Mouse (Mus musculus): ENCODE measurements at regions not wholly inside any gene's neighbourhood (a gene's known extent, or its start where the extent isn't known, plus 50 kb on each side); places are given as distances from the start of the nearest gene placed in this dataset.

- TF ChIP-seq POLR2A (IDR thresholded peaks at IDR 0.05; ENCODE audit: low read depth, low read length) (no peak), CTCF (conservative IDR thresholded peaks at IDR 0.05; ENCODE audit: insufficient read depth, insufficient read length, low read depth, low read length) (no peak)
- H3K4me1 ChIP-seq (ENCODE audit: control insufficient read depth, insufficient read depth, low read length): no peaks in the 10 kb centered on the region
- WGBS: 98% methylated on average over 2 of the region's 2 CpGs
- H3K36me3 ChIP-seq (ENCODE audit: control insufficient read depth, insufficient read depth, low read length): no peaks in the 10 kb centered on the region
- no peak overlapping the region for H3K4me3 ChIP-seq (ENCODE audit: insufficient read depth, low read depth, low read length)
- H3K27me3 ChIP-seq (replicated peaks; ENCODE audit: control insufficient read depth, insufficient read depth, low read length): no peaks in the 10 kb centered on the region
- DNase-seq: no peak
- no peak overlapping the region for H3K27ac ChIP-seq (ENCODE audit: insufficient read depth, low read depth, low read length)
These were observed 197.1 kb downstream of the Emx2 start for GRCm38 (mm10) chr19:59655321-59655720.

DNA sequence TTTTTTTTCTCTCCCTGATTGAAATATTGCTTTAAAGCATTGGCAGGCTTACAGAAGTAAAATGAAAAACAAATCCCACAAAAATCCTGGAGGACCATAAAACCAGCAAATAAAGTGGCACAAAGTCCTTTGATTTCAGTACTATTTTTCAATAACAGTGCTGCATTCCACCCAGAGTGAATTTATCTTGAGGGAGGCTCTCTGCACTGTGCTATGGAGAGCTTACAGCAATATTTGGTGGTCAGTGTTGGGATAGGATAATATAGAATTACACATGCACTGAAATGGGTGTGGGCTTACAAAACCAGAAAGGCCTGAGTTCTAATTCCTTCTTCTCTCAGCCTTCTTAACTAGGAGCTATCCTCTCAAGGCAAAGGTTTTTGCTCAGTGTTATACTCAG is 211.6 kb downstream of the Emx2 start:
- Histone ChIP-seq H3K4me3 (ENCODE audit: insufficient read depth, low read depth, low read length) (no peak overlapping the region), H3K27ac (ENCODE audit: insufficient read depth, low read depth, low read length) (no peak overlapping the region), H3K4me1 (ENCODE audit: control insufficient read depth, insufficient read depth, low read length) (no peaks in the 10 kb centered on the region), H3K27me3 (replicated peaks; ENCODE audit: control insufficient read depth, insufficient read depth, low read length) (no peaks in the 10 kb centered on the region), H3K36me3 (ENCODE audit: control insufficient read depth, insufficient read depth, low read length) (no peaks in the 10 kb centered on the region)
- no peak for DNase-seq
- no peak for TF ChIP-seq POLR2A (IDR thresholded peaks at IDR 0.05; ENCODE audit: low read depth, low read length)
- no peak for TF ChIP-seq CTCF (conservative IDR thresholded peaks at IDR 0.05; ENCODE audit: insufficient read depth, insufficient read length, low read depth, low read length)

DNA sequence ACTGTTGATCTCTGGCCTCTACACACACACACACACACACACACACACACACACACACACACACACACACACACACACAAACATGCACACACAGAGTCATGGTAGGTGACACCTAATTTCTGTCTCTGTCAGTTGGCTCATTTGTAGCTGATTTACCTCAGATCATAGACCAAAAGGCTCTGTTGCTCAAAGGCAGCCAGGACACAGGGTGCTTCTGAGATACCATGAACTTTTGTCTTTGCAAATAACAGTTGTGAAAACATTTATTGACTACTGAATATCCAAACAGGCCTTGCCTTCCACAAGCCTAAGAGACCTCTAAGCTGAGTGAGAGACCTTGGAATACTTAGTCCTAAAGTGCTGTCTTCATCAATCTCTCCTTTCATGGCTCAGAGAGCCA is 215.4 kb downstream of the Emx2 start:
- no peaks in the 10 kb centered on the region for H3K27me3 ChIP-seq (replicated peaks; ENCODE audit: control insufficient read depth, insufficient read depth, low read length)
- H3K4me1 ChIP-seq (ENCODE audit: control insufficient read depth, insufficient read depth, low read length): no peaks in the 10 kb centered on the region
- no peak overlapping the region for H3K4me3 ChIP-seq (ENCODE audit: insufficient read depth, low read depth, low read length)
- H3K36me3 ChIP-seq (ENCODE audit: control insufficient read depth, insufficient read depth, low read length): no peaks in the 10 kb centered on the region
- TF ChIP-seq POLR2A (IDR thresholded peaks at IDR 0.05; ENCODE audit: low read depth, low read length) (no peak), CTCF (conservative IDR thresholded peaks at IDR 0.05; ENCODE audit: insufficient read depth, insufficient read length, low read depth, low read length) (no peak)
- no peak overlapping the region for H3K27ac ChIP-seq (ENCODE audit: insufficient read depth, low read depth, low read length)
- no peak for DNase-seq

GRCm38 (mm10) chr19:59679191-59679590 is 221.0 kb downstream of the Emx2 start:
- TF ChIP-seq POLR2A (IDR thresholded peaks at IDR 0.05; ENCODE audit: low read depth, low read length) (no peak), CTCF (conservative IDR thresholded peaks at IDR 0.05; ENCODE audit: insufficient read depth, insufficient read length, low read depth, low read length) (no peak)
- peak; percentile 79 for DNase-seq
- Histone ChIP-seq H3K4me1 (ENCODE audit: control insufficient read depth, insufficient read depth, low read length) (peaks cover 6% of the 10 kb centered on the region; the same call in 1 of the 2 replicates), H3K36me3 (ENCODE audit: control insufficient read depth, insufficient read depth, low read length) (no peaks in the 10 kb centered on the region), H3K27ac (ENCODE audit: insufficient read depth, low read depth, low read length) (no peak overlapping the region), H3K4me3 (ENCODE audit: insufficient read depth, low read depth, low read length) (no peak overlapping the region), H3K27me3 (replicated peaks; ENCODE audit: control insufficient read depth, insufficient read depth, low read length) (no peaks in the 10 kb centered on the region)
- 28% methylated on average over 7 of the region's 7 CpGs for WGBS

DNA sequence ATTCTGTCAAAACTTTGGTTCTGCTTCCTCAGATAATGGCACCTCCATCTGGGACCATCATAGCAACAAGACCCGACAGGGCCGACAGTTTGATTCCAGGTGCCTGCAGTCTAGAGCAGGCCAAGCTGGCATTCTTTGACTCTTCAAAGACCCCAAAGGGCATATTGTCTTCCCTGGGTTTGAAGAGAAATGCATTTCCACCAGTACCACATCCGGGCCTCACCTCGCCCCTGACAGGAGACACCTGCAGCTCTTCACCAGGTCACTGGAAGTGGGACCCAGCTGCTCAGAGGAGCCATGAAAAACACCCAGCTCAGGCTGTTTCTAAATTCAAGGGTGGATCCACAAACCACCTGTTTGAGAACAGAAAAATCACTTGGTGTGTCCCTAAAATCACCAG is 222.2 kb downstream of the Emx2 start:
- Histone ChIP-seq H3K27ac (ENCODE audit: insufficient read depth, low read depth, low read length) (no peak overlapping the region), H3K36me3 (ENCODE audit: control insufficient read depth, insufficient read depth, low read length) (no peaks in the 10 kb centered on the region), H3K4me3 (ENCODE audit: insufficient read depth, low read depth, low read length) (no peak overlapping the region), H3K4me1 (ENCODE audit: control insufficient read depth, insufficient read depth, low read length) (peaks cover 13% of the 10 kb centered on the region; the same call in 1 of the 2 replicates), H3K27me3 (replicated peaks; ENCODE audit: control insufficient read depth, insufficient read depth, low read length) (no peaks in the 10 kb centered on the region)
- TF ChIP-seq POLR2A (IDR thresholded peaks at IDR 0.05; ENCODE audit: low read depth, low read length): no peak
- TF ChIP-seq CTCF (conservative IDR thresholded peaks at IDR 0.05; ENCODE audit: insufficient read depth, insufficient read length, low read depth, low read length): no peak
- WGBS: 90% methylated on average over 4 of the region's 4 CpGs
- DNase-seq: no peak

DNA sequence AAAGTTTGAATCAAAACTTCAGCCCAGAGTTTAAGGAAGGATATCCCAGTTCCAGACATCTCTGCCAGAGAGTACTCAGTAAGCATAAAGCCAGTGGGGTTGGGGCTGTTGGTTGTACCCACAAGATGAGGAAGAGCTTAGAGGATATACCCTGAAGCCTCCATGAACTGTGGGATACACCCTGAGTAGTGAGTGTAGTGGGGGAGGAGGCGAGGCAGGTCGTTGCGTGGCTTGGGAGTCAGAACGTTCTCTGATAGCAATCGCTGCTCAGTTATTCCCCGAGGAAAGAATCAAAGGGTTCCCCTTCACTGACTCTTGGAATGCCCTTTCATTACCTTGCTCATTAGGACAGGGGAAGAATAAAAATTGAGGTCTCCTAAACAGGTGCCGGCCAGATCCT is 226.1 kb downstream of the Emx2 start:
- 40% methylated on average over 7 of the region's 7 CpGs for WGBS
- Histone ChIP-seq H3K36me3 (ENCODE audit: control insufficient read depth, insufficient read depth, low read length) (no peaks in the 10 kb centered on the region), H3K4me3 (ENCODE audit: insufficient read depth, low read depth, low read length) (no peak overlapping the region), H3K4me1 (ENCODE audit: control insufficient read depth, insufficient read depth, low read length) (peaks cover 30% of the 10 kb centered on the region), H3K27me3 (replicated peaks; ENCODE audit: control insufficient read depth, insufficient read depth, low read length) (no peaks in the 10 kb centered on the region), H3K27ac (ENCODE audit: insufficient read depth, low read depth, low read length) (no peak overlapping the region)
- peak; percentile 34 for DNase-seq
- no peak for TF ChIP-seq POLR2A (IDR thresholded peaks at IDR 0.05; ENCODE audit: low read depth, low read length)
- no peak for TF ChIP-seq CTCF (conservative IDR thresholded peaks at IDR 0.05; ENCODE audit: insufficient read depth, insufficient read length, low read depth, low read length)

DNA sequence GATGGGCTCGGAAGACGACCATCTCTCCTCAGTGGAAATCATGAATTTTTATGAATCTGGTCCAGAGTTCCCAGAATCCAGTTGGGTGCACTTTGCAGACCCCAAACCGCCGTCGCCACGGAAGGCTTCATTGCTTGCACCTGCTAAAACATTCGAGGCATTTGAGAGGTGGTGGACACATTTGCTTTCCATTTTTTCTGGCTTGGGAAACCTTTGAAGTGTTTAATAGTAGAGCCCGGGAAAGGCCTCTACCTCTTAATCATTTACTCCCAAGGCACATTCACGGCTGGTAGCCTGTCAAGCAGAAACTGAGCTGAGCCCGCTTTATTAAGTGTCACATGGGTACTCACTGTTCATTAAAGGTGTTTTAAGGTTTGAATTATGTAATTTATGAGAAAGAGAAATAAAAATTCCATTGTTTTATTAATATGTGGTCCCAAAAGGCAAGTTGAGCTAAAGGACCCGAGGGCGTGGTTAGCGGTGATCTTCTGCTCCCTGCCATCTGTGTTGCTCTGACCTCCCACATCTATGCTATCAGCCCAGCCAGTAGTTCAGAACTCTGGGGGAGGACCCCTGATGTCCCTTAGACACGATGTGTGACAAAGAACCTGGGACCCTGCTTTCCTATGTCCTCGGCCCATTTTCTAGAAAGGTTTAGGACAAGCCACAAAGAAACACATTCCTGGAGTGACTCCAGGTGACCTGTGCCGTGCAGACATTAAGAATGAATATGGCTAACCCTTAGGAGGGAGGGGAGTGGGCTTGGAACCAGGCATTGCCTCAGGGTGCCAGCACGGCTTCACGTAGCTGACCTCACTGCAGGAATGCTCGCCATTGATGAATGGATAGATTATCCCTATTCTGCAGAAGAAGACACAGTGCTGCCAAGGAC is 227.9 kb downstream of the Emx2 start:
- Histone ChIP-seq H3K4me1 (ENCODE audit: control insufficient read depth, insufficient read depth, low read length) (peaks cover 26% of the 10 kb centered on the region), H3K27ac (ENCODE audit: insufficient read depth, low read depth, low read length) (0 out of 2 replicates have a peak overlapping the region, but pooled peaks have one; percentile 1), H3K36me3 (ENCODE audit: control insufficient read depth, insufficient read depth, low read length) (no peaks in the 10 kb centered on the region), H3K4me3 (ENCODE audit: insufficient read depth, low read depth, low read length) (no peak overlapping the region), H3K27me3 (replicated peaks; ENCODE audit: control insufficient read depth, insufficient read depth, low read length) (no peaks in the 10 kb centered on the region)
- DNase-seq: peak; percentile 90
- no peak for TF ChIP-seq CTCF (conservative IDR thresholded peaks at IDR 0.05; ENCODE audit: insufficient read depth, insufficient read length, low read depth, low read length)
- no peak for TF ChIP-seq POLR2A (IDR thresholded peaks at IDR 0.05; ENCODE audit: low read depth, low read length)
- 33% methylated on average over 19 of the region's 19 CpGs for WGBS

Measured in kidney, adult 2 months (tissue).